Mouse (Mus musculus) activated CD4-positive, CD25-positive, alpha-beta regulatory T cell, adult 4 months (primary cell): ENCODE data around the gene Mroh3. TPM values are rescaled to one million over a fixed set of nuclear protein-coding genes. Genes with fewer than 3 reads are reported as not detected.

ENCODE experiments used
- ATAC-seq: one replicate; pipeline ENCODE4 v1.8.0; 2017
- polyA plus RNA-seq, 2 experiments: library from polyadenylated mRNA; unstranded; fragments of 100-300 nt; shearing (Covaris generic); gene quantifications; one replicate each; pipeline ENCODE4 v1.2.1; 2017

The Mroh3 gene
- polyA plus RNA-seq, 2 experiments from 2014 or later, result not detected

- ATAC-seq, result no peak
Measured at GRCm38 (mm10) chr1:136228328-136229039, 15.9 kb upstream of the Mroh3 start.

GRCm38 (mm10) chr1:136227870-136228269 is 15.2 kb upstream of the Mroh3 start:
- no peak for ATAC-seq

GRCm38 (mm10) chr1:136226626-136227025 is 14.0 kb upstream of the Mroh3 start:
- ATAC-seq, result no peak

- ATAC-seq, result no peak
Measured at GRCm38 (mm10) chr1:136225846-136226245, 13.2 kb upstream of the Mroh3 start.

GRCm38 (mm10) chr1:136223758-136224342 is 11.2 kb upstream of the Mroh3 start:
- no peak for ATAC-seq

- ATAC-seq, result no peak
Measured at GRCm38 (mm10) chr1:136222386-136222785, 9.8 kb upstream of the Mroh3 start.

GRCm38 (mm10) chr1:136220037-136220871 is 7.6 kb upstream of the Mroh3 start:
- no peak for ATAC-seq

- no peak for ATAC-seq
Measured at GRCm38 (mm10) chr1:136214304-136214703, 1.7 kb upstream of the Mroh3 start.

- ATAC-seq, result no peak
Measured at GRCm38 (mm10) chr1:136190033-136190432, 22.6 kb downstream of the Mroh3 start.

- ATAC-seq, result no peak
Measured at GRCm38 (mm10) chr1:136179511-136180001, 33.1 kb downstream of the Mroh3 start.

GRCm38 (mm10) chr1:136178741-136179140 is 33.9 kb downstream of the Mroh3 start:
- ATAC-seq, result no peak

GRCm38 (mm10) chr1:136177085-136177484 is 35.5 kb downstream of the Mroh3 start:
- ATAC-seq, result no peak

- peak; percentile 19 for ATAC-seq
Measured at GRCm38 (mm10) chr1:136175183-136175582, 37.4 kb downstream of the Mroh3 start.

- ATAC-seq, result peak; percentile 75
Measured at GRCm38 (mm10) chr1:136174101-136174606, 38.5 kb downstream of the Mroh3 start.

GRCm38 (mm10) chr1:136172696-136173095 is 39.9 kb downstream of the Mroh3 start:
- no peak for ATAC-seq

GRCm38 (mm10) chr1:136170109-136170508 is 42.5 kb downstream of the Mroh3 start:
- peak; percentile 69 for ATAC-seq

GRCm38 (mm10) chr1:136167657-136168056 is 45.0 kb downstream of the Mroh3 start:
- no peak for ATAC-seq

- ATAC-seq, result no peak
Measured at GRCm38 (mm10) chr1:136165436-136165835, 47.2 kb downstream of the Mroh3 start.

GRCm38 (mm10) chr1:136161333-136161921 is 51.2 kb downstream of the Mroh3 start:
- ATAC-seq, result no peak

GRCm38 (mm10) chr1:136160930-136161329 is 51.7 kb downstream of the Mroh3 start:
- ATAC-seq, result no peak

GRCm38 (mm10) chr1:136160297-136160696 is 52.3 kb downstream of the Mroh3 start:
- no peak for ATAC-seq

- no peak for ATAC-seq
Measured at GRCm38 (mm10) chr1:136159830-136160229, 52.8 kb downstream of the Mroh3 start.

GRCm38 (mm10) chr1:136156951-136157350 is 55.7 kb downstream of the Mroh3 start:
- ATAC-seq, result no peak
